Mouse (Mus musculus) gastrocnemius, postnatal 10 days (tissue): Measurements from ENCODE around the gene Ppfibp1. TPM values are rescaled to one million over a fixed set of nuclear protein-coding genes. Genes with fewer than 3 reads are reported as not detected.

Experiments
- total RNA-seq, 2 experiments: library from RNA; stranded (reverse); gene quantifications; 2 replicates each; pipeline ENCODE4 v1.2.3; 2021

Gene Ppfibp1
- total RNA-seq, 2 experiments from 2014 or later, result 47.9 to 54.9 TPM

Other genes with a start within 250 kb of the Ppfibp1 start
- gene Med21, start 245.9 kb upstream of the Ppfibp1 start, total RNA-seq, result 10 to 100 TPM; 46.3 to 52.4 TPM
- 10 to 100 TPM; 19.6 to 22.7 TPM for gene Tm7sf3, start 245.7 kb upstream of the Ppfibp1 start, total RNA-seq
- gene Stk38l, start 163.5 kb upstream of the Ppfibp1 start, total RNA-seq, result 1 to 10 TPM; 8.3 to 9.5 TPM
- 1 to 10 TPM in 1 of 2 experiments, under 1 TPM in 1; 0.68 to 1.5 TPM for gene Arntl2, start 92.4 kb upstream of the Ppfibp1 start, total RNA-seq
- gene Smco2, start 38.4 kb upstream of the Ppfibp1 start, total RNA-seq, result not detected
- not detected for gene 1700034J05Rik, start 65.9 kb downstream of the Ppfibp1 start, total RNA-seq
- gene Rep15, start 144.1 kb downstream of the Ppfibp1 start, total RNA-seq, result under 1 TPM; 0.66 to 0.77 TPM
- 10 to 100 TPM; 68.4 to 70.7 TPM for gene Mrps35, start 154.3 kb downstream of the Ppfibp1 start, total RNA-seq
- gene Mansc4, start 198.5 kb downstream of the Ppfibp1 start, total RNA-seq, result not detected
- gene Klhl42, start 202.9 kb downstream of the Ppfibp1 start, total RNA-seq, result 1 to 10 TPM; 5.4 to 7.5 TPM